Mouse (Mus musculus): ENCODE results near the gene Tcerg1l. TPM values are rescaled to one million over a fixed set of nuclear protein-coding genes. Genes with fewer than 3 reads are reported as not detected.

The Tcerg1l gene
- total RNA-seq, 2 experiments from 2014 or later: not detected

DNA sequence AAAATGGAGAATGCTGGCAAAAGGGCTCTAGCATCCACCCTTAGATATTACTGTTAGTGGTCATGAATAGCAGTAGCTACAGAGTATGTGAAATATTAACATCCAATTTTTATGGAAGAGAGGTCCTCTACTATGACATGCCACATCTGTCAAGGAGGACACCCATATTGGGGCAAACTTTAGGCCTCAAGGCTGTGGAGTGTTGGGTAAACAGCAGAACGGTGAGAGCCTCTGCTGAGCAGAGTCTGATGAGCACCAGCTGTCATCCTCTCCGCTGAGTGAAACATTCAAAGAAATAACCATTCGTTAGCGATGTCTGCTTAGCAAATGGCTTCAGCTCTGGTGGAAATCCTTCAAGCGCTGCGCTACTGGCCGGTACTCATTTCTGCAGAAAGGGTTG, 30.0 kb downstream of the Tcerg1l start:
- no peak for DNase-seq
- intact Hi-C loops (cut with DNase I): no loop called here

DNA sequence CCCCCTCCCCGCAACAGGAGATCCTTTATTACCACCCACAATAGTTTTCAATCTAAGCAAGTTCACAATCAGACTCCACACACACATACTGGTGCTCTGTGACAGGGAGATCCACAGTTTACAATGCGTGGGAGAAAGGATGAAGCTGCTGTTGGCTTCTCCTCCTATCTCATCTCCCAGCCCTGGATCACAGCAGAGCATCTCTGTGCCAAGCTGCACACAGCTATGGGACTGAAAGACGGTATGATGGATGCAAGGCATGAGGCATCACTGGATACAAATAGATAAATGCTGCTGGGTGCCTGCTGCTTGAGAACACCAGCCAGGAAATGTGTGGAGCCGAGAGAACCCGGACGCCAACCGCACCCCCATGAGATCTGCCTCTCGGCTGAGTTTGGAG, 32.0 kb downstream of the Tcerg1l start:
- intact Hi-C loops (cut with DNase I): no loop called here
- DNase-seq: no peak

- intact Hi-C loops (cut with DNase I): no loop called here
- DNase-seq: no peak
Measured at GRCm38 (mm10) chr7:138357475-138357874, 40.1 kb downstream of the Tcerg1l start.

DNA sequence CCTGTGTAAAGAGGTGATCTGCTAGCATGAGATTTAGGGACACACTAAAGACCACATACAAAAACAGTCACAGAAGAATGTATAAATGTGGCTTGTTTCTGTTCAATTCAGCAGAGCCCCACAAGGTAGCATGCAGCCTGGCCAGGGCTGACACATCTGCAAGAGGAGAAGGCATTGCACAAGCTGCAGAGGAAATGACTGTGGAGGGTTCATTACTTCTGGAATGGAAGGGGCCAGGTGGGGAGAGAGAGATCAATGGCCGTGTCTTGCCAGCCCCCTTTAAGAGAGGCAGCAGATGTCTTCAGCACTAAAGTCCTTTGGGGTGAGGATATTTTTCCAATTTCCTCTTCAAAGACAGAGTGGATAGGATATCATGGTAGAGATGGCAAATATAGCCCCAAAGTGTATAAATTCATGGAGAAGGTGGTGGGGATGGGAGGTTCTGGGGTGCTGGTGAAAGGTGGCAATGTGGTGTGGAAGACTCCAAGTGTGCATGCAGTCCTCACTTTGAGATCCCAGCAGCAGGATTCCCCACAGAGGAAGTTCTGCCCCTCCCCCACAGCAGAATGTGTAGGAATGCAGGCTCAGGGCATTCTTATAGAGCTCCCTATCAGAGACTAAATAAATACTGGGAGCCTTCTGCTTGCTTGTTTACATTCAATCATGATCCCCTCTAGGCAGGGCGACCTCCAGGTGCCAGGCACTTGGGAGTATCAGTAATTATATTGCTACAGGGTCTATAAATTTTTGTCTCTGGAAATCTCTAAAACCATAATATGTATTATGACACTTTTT, 40.7 kb downstream of the Tcerg1l start:
- intact Hi-C loops (cut with DNase I): no loop called here

DNA sequence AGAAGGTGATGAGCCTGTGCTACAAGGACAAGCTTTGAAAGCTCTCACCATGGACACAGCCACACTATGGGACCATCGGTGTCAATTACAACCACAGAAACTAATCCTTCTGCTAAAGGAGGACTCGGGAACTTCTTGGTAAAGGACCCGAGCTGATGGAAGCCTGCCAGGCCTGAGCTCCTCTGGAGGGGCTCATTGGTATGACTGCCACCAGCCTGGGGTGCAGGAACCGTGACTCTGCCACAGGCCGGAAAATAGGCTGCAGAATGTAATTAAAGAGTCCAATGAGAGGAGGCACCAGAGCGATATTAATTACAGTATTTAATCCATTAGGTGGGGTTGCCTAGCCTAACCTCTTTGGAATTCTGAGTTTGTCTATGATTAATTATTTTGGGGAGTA, 52.1 kb downstream of the Tcerg1l start:
- no peak for DNase-seq
- intact Hi-C loops (cut with DNase I): no loop called here

More for the DNA sequence above, 40.7 kb downstream of the Tcerg1l start:
- DNase-seq: no peak

DNA sequence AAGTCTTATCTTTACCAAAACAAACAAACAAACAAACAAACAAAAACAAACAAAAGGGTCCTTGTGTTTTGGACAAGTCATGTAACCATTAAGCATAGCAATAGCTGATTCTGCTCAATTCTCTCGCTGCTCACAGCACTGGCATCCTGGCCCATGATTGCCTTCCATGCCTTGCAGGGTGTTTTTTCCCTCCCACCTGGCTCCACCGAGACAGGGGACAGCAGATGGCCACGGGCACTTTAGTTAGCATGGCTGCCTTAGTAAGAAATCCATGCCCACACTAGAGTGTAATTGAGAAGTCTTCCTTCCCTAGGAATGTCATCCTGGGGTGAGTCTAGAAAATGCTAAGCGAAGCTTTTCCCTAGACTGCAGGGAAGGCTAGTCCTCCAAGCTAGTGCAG, 59.1 kb downstream of the Tcerg1l start:
- no peak for DNase-seq

DNA sequence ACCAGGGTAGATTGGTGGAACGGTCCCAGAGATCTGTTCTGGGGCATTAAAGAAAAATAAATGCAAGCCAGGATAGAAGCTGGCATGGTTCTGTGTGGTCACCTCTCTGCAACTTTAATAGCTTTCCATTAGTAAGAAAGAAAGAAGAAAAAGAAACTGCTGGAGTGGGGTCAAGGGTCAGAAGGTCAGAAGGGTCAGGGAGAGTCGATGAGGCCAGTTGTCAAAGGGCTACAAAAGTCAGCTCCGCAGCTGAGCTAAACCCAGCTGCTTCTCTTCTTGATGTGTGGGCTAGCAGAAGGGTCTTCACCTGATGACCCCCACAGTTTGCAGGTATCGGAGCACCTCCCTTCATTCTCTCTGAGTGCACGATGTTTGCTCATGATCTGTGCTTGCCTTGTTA, 59.6 kb downstream of the Tcerg1l start:
- intact Hi-C loops (cut with DNase I): no loop called here

More for the DNA sequence above, 59.1 kb downstream of the Tcerg1l start:
- intact Hi-C loops (cut with DNase I): no loop called here

DNA sequence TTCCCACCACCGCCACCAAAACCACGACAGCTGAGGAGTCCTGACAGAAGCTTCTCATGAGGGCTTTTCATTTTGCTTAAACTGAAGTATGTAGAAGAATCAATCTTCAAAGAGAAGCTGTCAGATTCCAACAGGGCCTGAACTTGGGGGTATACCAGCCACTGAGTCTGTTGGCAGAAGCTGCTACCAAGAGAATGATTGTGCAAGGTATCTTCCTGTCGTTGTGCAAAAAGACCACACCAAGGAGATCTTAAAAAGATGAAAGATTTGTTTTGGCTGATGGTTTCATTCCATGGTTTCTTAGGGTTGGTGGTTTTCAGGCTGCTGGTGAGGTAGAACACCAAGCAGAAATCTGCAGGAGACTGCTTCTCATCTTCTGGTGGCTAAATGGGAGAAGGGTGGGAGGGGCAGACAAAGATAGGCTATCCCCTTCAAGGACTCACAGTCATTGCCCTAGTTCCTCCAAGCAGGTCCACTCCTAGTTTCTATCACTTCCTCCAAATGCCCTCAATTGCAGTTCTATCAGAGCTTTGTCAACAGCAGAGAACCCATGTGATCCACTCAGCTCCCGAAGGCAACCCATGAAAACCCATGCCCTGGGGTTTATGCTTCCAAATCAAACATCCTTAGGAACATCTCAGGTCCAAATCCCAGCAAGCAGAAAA, 64.9 kb downstream of the Tcerg1l start:
- DNase-seq: no peak

More for the DNA sequence above, 59.6 kb downstream of the Tcerg1l start:
- DNase-seq: no peak

GRCm38 (mm10) chr7:138331266-138331665, 66.3 kb downstream of the Tcerg1l start:
- no peak for DNase-seq
- intact Hi-C loops (cut with DNase I): no loop called here

More for the DNA sequence above, 64.9 kb downstream of the Tcerg1l start:
- intact Hi-C loops (cut with DNase I): no loop called here

DNA sequence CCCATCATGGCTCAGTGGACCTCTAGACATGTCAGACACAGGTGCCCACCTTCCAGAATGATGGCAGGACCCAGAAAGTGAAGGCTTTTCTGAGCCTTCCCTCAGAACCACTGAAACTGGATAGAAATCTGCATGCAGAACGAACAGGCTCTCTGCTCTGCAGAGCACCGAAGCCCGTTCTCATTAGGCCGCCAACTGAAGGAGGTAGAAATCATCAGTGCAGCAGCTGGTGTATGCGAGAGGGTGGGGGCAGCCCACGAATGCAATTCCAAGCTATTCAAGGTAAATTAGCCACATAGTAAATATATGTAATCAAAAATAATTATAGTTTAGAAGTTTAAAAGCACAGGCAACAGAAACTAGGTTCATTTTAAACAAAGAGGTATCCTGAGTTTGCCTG, 68.9 kb downstream of the Tcerg1l start:
- intact Hi-C loops (cut with DNase I): no loop called here
- no peak for DNase-seq

- intact Hi-C loops (cut with DNase I): no loop called here
- DNase-seq: no peak
Measured at GRCm38 (mm10) chr7:138326760-138327159, 70.8 kb downstream of the Tcerg1l start.

DNA sequence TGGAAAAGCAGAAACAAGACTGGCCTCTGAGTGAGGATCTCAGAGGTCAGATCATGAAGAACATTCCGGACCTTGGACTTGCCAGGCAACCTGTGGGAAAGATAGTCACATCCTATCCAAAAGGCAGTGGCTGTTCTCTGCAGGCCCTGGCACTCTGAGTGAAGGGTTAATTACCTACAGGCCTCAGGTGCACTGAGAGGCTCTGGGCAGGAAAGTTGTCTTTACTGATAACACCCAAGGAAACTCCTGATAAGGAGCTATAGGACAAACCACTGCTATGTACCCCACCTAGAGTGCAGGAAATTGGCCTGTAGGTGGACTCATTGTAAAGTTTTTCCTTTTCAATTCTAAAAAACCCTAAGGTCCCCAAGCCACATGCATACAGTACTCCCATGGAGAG, 83.8 kb downstream of the Tcerg1l start:
- intact Hi-C loops (cut with DNase I): no loop called here
- no peak for DNase-seq

GRCm38 (mm10) chr7:138306126-138306525, 91.4 kb downstream of the Tcerg1l start:
- intact Hi-C loops (cut with DNase I): no loop called here
- DNase-seq: no peak

DNA sequence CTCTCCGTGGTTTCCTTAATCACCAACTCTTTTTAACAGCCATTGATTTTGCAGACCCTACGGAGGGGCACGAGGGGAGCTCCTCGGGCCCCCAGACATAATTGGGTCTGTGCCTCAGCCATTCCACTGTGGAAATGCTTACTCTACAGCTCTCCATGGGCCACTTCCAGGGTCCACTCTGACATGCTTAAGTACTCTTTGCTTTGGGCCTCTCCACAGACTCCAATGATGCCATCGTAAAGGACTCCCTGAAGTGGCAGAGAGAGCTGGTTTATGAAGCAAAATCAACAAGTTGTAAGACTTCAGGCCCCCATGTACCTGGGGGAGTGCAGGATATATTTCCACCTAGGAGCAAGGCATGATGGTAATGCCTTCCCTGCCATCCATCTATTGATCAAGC, 112.7 kb downstream of the Tcerg1l start:
- no peak for DNase-seq
- intact Hi-C loops (cut with DNase I): no loop called here

DNA sequence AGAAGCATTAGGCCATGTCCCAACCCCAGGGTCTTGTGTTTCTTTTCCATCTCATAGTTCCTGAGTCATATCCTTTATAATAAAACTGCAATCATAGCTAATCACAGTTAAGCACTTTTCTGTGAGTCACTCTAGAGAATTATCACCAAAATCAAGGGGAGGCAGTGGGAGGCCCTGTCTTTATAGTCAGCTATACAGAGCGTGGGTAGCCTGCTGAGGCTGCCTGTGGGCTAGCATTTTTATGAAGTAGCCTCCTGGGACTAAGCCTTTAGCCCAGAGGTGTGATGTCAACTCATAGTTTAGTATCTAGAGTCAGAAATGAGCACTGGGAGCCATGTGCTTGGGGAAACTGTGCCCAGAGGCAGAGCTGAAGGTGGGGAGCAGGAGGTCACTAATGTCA, 122.3 kb downstream of the Tcerg1l start:
- intact Hi-C loops (cut with DNase I): no loop called here
- DNase-seq: no peak

- DNase-seq: no peak
Measured at GRCm38 (mm10) chr7:138271328-138271727, 126.2 kb downstream of the Tcerg1l start.

GRCm38 (mm10) chr7:138269386-138269785, 128.1 kb downstream of the Tcerg1l start:
- no peak for DNase-seq
- intact Hi-C loops (cut with DNase I): no loop called here

More at GRCm38 (mm10) chr7:138271328-138271727, 126.2 kb downstream of the Tcerg1l start:
- intact Hi-C loops (cut with DNase I): no loop called here

DNA sequence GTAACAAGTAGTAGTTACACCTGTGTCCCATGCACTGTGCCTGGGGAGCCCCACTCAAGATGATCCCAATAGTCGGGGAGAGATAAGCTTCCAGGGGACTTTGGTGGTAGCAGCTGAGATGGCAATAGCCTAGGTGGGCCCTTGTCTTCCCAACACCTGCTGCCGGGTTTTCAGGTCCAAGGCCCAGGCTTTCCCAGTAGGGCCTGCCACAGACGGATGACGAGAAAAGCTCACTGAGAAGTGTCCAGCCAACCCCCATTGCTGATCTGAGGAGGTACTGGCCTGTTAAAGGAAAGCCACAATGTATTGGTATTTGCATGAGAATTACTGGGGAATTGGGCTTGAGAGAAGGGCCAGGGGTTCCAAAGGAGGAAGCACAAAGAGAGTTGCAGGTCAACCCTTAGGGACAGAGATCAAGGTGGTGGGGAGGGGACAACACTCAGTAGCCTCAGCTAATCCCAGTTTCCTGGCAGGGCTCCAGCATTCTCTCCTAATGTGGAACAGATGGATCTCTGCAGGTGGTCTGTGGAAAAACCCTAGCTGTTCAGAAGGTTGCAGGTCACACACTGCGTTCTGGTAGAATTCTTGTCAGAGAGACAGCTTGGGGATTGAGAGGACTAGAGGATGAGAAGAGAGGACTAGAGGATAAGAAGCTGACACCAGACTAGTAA, 129.4 kb downstream of the Tcerg1l start:
- no peak for DNase-seq
- intact Hi-C loops (cut with DNase I): no loop called here

- DNase-seq: no peak
- intact Hi-C loops (cut with DNase I): no loop called here
Measured at GRCm38 (mm10) chr7:138248612-138249011, 148.9 kb downstream of the Tcerg1l start.

DNA sequence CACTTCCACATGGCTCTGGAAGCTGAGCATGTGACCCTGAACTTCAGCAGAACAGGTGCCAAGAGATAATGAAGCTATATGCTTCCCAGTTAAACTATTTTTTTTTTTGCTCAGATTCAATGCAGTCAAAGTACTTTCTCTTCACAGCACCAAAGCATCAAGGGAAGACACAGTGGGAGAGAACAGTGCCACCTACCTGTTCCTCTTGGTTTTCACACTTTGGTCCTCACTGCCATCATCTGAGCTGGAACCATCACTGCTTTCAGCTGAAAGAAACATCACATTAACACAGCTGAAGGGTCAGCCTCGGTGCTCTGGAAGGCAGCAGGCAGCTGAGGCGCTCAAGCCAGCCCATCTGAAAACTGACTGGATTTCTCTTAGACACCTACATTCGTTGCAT, 149.4 kb downstream of the Tcerg1l start:
- intact Hi-C loops (cut with DNase I): no loop called here
- DNase-seq: no peak

DNA sequence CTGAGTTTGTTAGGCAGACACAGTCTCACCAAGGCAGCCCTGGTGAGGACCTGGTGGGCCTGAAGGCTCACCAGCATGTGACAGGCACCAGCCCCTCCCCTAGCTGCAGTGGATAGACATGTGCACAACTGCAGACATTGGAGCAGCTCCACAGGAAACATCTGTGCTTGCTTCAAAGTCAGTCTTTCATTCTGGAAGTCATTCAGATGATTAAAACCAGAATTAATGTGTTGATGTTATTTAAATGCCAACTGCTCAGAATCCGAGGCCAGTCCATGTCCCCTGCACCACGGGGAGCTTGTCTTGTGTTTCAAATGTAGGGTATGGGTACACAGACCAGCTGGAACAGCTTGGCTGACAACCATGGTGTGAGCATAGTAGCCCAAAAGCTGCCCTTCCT, 150.8 kb downstream of the Tcerg1l start:
- intact Hi-C loops (cut with DNase I): no loop called here

More for the DNA sequence above, 150.8 kb downstream of the Tcerg1l start:
- no peak for DNase-seq
